9 mouse cellular contexts compared by ENCODE assay signal in genomic region chrX:48532175-48532574, GRCm38 (mm10). TPM values are rescaled to one million over a fixed set of nuclear protein-coding genes. Genes with fewer than 3 reads are reported as not detected.
DNase-seq lines count a peak whose midpoint lies in the region; ATAC-seq and TF ChIP-seq lines count a peak whose summit lies in the region.
"Had no signal": no experiment of that assay in that cellular context is flagged by ENCODE, and none has a peak within 500 bp of the region (broad histone marks: within the 10 kb centered on the region; RNA-seq: fewer than 3 reads in every experiment).

No protein-coding gene starts in this region.

- no peaks in the 10 kb centered on the region for H3K36me3 ChIP-seq in liver, adult 2 months (ENCODE audit: control insufficient read depth, insufficient read depth, low read length)
- H3K36me3 ChIP-seq in neural tube, embryonic 15.5 days, result no peaks in the 10 kb centered on the region

- WGBS in liver, adult 2 months, result 39% methylated on average over 3 of the region's 3 CpGs
- WGBS in neural tube, embryonic 15.5 days, result 45% methylated on average over 3 of the region's 3 CpGs

- TF ChIP-seq CTCF in liver, adult 2 months (IDR thresholded peaks at IDR 0.05; ENCODE audit: low read depth, low read length), result peak; percentile 71

- intact Hi-C loops in gastrocnemius, postnatal 36 days (cut with DNase I), result loop anchor here (5.0 kb wide), 2 partner anchors 110 to 540 kb away; no protein-coding TSS in a partner anchor

- H3K4me3 ChIP-seq in liver, adult 2 months (ENCODE audit: insufficient read depth, low read depth, low read length), result no peak overlapping the region
- no peak overlapping the region for H3K4me3 ChIP-seq in neural tube, embryonic 15.5 days (replicated peaks)
- H3K4me3 ChIP-seq: erythroblast, embryonic 14.5 days had no signal

- no peak overlapping the region for H3K27ac ChIP-seq in liver, adult 2 months (replicated peaks; ENCODE audit: insufficient read depth, low read depth, low read length)
- H3K27ac ChIP-seq in neural tube, embryonic 15.5 days (replicated peaks), result no peak overlapping the region

- ATAC-seq in neural tube, embryonic 15.5 days (ENCODE audit: low FRiP score), result peak; percentile 24; the same call in 1 of the 2 replicates

- peak; percentile 76 to 80 for DNase-seq in B cell, adult 2 months
- DNase-seq in adrenal gland, adult 18-20 months (ENCODE audit: low spot score in 2 of 2), result peak; percentile 71 to 79
- DNase-seq in embryo, embryonic 10.5 days (ENCODE audit: low spot score), result peak; percentile 81
- peak; percentile 41 to 46 for DNase-seq in gastrocnemius, postnatal 36 days
- peak; percentile 34 to 72 for DNase-seq in kidney, adult 8-10 months
- DNase-seq in liver, adult 2 months (ENCODE audit: extremely low read depth, low read depth, low spot score), result peak; percentile 52
- peak; percentile 70 for DNase-seq in thymus, postnatal 0 days (ENCODE audit: low spot score)

- no peak overlapping the region for H3K4me2 ChIP-seq in neural tube, embryonic 15.5 days

- no peaks in the 10 kb centered on the region for H3K9me3 ChIP-seq in neural tube, embryonic 15.5 days (replicated peaks)

- H3K79me2 ChIP-seq in liver, adult 2 months (ENCODE audit: control insufficient read depth, insufficient read depth, low read length), result no peaks in the 10 kb centered on the region

- no peaks in the 10 kb centered on the region for H3K4me1 ChIP-seq in liver, adult 2 months (ENCODE audit: control insufficient read depth, insufficient read depth, low read length)
- no peaks in the 10 kb centered on the region for H3K4me1 ChIP-seq in neural tube, embryonic 15.5 days

- no peaks in the 10 kb centered on the region for H3K27me3 ChIP-seq in liver, adult 2 months (ENCODE audit: control insufficient read depth, insufficient read depth, low read length)
- no peaks in the 10 kb centered on the region for H3K27me3 ChIP-seq in neural tube, embryonic 15.5 days (replicated peaks)

- no peak for TF ChIP-seq POLR2A in liver, adult 2 months (IDR thresholded peaks at IDR 0.05; ENCODE audit: extremely low read depth, insufficient read depth, low read length)

- H3K9ac ChIP-seq in liver, adult 2 months (ENCODE audit: low read depth, low read length), result no peak overlapping the region
- no peak overlapping the region for H3K9ac ChIP-seq in neural tube, embryonic 15.5 days (replicated peaks)

RNA-seq across cellular contexts. Expression of gene Rab33a, which starts 13.1 kb away (rescaled TPM):
- total RNA-seq in adrenal gland, adult 18-20 months (2021), result 10 to 100 TPM in 1 of 2 experiments, 1 to 10 TPM in 1; 8.2 to 47.1 TPM
- total RNA-seq in gastrocnemius, postnatal 36 days (2021), result not detected
- total RNA-seq in liver, adult 2 months (2014; rRNA removed), result 0.27 TPM in 1 of 2 replicates, not detected in the other
- 0.12 TPM in 1 of 2 replicates, not detected in the other for polyA plus RNA-seq in liver, adult 2 months (2012; rRNA removed)
- 78.3 and 102 TPM in 2 replicates for polyA plus RNA-seq in neural tube, embryonic 15.5 days (2015; fragmentation: Nextera tagmentation; extraction: Ambion mirVana)
- 7.3 and 8.7 TPM in 2 replicates for polyA plus RNA-seq in thymus, postnatal 0 days (2015; fragmentation: Nextera tagmentation; extraction: Ambion mirVana)
- polyA plus RNA-seq: erythroblast, embryonic 14.5 days had no signal

RNA-seq across cellular contexts. Expression of gene Aifm1, which starts 18.8 kb away (rescaled TPM):
- 100 to 1,000 TPM; 142 to 233 TPM for total RNA-seq in adrenal gland, adult 18-20 months (2021)
- 10 to 100 TPM; 39.0 to 44.7 TPM for total RNA-seq in gastrocnemius, postnatal 36 days (2021)
- 72.1 and 90.0 TPM in 2 replicates for total RNA-seq in liver, adult 2 months (2014; rRNA removed)
- 31.4 and 39.7 TPM in 2 replicates for polyA plus RNA-seq in liver, adult 2 months (2012; rRNA removed)
- 40.9 and 49.1 TPM in 2 replicates for polyA plus RNA-seq in neural tube, embryonic 15.5 days (2015; fragmentation: Nextera tagmentation; extraction: Ambion mirVana)
- 53.4 and 53.8 TPM in 2 replicates for polyA plus RNA-seq in thymus, postnatal 0 days (2015; fragmentation: Nextera tagmentation; extraction: Ambion mirVana)
